Mouse (Mus musculus): Measurements from ENCODE around the gene Chic1. TPM values are rescaled to one million over a fixed set of nuclear protein-coding genes. Genes with fewer than 3 reads are reported as not detected.

Chic1 gene
- 5.3 TPM for polyA plus RNA-seq (2017; shearing (Covaris generic))

DNA sequence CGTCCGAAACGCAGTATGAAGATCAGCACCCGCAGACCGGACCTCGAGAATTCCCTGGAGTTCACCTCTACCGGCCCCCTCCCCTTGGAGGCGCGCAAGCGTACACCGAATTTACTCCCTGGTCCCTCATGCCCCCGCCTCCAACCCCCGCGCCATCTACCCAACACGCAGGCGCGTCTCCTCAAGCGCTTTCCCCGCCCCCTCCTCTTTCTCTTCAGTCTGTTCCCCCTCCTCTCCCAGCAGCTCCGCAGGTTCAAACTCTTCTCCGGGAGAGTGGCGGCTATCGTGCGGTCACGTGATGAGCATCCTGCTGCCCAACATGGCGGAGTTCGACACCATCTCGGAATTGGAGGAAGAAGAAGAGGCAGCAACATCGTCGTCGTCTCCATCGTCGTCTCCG is at the start of gene Chic1:
Gene Chic1, plus strand, starts transcription at position 190 of the 400 bp plus-strand sequence.

DNA sequence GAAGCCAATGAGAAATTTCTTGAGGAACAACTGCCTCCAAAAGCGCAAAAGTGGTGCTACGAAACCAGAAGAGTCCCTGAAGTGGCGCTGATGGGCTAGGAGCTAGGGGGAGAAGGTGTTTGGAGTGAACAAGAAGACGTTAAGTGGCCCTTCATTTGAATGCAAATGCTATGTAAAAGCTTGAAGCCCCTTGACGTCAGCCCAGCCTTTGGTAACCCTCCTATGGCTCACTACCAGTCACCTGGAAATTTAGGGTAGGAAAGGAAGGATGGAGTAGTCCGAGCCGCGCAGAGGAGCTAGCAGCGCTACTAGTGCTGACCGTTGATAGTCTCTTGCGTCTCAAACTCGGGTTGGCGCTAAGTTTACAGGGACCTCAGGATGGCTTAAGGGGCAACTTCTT is 35.1 kb upstream of the Chic1 start, which contains the start of gene Cdx4:
Gene Cdx4, plus strand, starts transcription at position 253 of the 400 bp plus-strand sequence.

DNA sequence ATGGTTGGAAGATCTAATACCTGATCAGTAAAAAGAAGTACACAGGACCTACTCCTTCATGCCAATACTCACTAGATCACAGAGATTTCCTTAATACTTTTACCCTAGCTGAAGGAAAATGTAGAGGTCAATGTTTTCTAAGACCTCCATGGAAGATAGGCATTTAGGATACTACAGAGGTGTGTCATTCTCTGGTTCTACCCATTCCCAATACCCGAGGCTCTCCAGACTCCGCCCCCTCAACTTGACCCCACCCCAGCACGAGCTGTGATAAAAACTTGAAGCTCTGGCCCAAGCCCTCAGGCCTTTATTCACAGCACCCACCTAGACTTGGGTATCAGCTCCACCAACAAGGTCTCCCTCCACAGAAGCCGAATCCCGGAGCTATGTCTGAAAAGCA is 57.9 kb downstream of the Chic1 start, which contains the start of gene Tsx:
Gene Tsx, plus strand, starts transcription at position 301 of the 400 bp plus-strand sequence.

DNA sequence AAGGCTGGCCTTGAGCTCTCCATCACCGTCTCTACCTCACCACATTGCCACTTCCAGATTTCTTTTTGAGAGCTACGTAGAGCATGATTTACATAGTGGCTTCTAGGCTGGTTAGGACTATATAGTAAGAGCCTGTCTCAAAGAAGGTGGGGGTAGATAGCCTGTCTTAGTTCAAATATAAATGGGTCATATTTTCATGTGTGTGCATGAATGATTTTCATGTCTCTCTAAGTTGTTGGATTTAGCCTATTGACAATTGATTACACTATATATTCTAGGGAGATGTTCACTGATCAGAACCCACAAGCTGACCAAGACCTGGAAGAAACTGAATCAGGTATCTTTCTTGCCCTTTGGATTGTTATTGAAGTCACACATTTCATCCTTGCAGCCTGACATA is 65.4 kb downstream of the Chic1 start, which contains the start of gene Gm26992:
Gene Gm26992, plus strand, starts transcription at position 301 of the 400 bp plus-strand sequence.

Other genes with a start within 250 kb of the Chic1 start
- gene Nap1l2, start 169.8 kb upstream of the Chic1 start, polyA plus RNA-seq (2017; shearing (Covaris generic)): not detected
- gene Cdx4, start 35.1 kb upstream of the Chic1 start, polyA plus RNA-seq (2017; shearing (Covaris generic)): not detected
- 0.61 TPM for gene Tsx, start 58.0 kb downstream of the Chic1 start, polyA plus RNA-seq (2017; shearing (Covaris generic))
- gene Gm26992, start 65.5 kb downstream of the Chic1 start, polyA plus RNA-seq (2017; shearing (Covaris generic)): not detected